Mouse (Mus musculus) cerebellum, adult 8-10 months (tissue): Measurements from ENCODE around the gene 5830473C10Rik.
"Not testable (repeated sequence)": the region's sequence is repeated elsewhere in the genome, so short reads cannot be mapped to it uniquely, and the experiment has no call there.

Experiments
- DNase-seq: peaks from one replicate; pipeline ENCODE4 v3.0.0; 2022

The 5830473C10Rik gene

DNA sequence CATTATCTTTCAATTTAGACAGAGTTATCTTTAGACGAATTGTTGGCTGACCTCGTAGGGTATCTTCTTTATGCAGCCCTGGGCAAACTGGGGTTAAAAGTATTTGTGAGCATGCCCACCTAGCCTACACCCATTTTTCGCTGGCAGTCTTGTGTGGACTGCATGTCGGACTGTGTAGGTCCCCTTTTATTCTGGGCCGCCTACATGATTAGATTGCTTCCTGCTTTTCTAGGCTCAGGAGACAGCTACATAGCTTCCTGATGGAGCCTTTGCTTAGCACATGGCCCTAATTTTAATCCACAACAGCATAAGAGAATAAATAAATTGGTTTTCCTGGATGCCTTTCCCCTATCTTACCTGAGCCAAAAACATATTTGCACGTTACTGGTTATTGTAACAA, 35.2 kb downstream of the 5830473C10Rik start:
- DNase-seq, result no peak

DNA sequence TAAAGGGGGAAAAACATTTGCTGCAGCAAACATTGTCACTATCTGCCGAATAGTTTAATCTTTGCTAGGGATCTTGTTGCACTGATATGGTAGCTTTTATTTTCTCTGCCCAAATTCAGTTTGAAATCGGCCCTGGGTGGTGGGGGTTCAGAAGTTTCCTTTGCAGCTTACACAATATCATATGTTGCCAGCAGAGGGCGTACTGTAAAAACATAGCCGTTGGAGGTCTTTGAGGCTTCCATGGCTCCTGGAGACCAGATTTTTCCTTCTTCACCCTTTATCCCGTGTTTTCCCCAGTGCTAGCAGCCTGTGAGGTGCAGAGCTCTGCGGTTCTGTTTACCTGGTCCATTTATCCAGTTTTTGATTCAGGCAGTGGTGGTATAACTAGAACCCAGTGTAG, 40.6 kb downstream of the 5830473C10Rik start:
- peak; percentile 20 for DNase-seq

DNA sequence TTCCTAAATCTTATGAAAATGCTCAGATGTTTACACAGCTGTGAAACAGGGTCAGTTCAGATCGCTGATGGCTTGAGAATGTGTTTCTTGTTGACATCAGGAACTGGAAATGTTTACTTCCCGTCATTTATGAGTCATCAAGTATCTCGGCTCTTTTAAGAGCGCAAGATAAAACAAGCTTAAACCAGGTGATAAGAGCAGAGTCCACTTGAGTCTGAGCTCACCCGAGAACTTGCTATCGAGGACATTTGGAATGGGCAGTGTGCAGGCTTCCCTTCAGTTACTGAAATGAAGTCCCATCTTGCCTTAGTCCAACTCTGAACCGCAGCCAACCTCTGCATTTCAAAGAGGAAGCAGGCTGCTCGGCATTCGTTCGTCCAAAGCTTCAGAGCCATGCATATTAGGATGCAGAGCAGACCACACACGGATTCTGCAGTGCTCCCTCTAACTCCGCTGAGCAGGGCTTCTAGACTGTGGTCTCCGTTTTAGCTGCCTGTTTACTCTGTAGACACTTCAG, 42.6 kb downstream of the 5830473C10Rik start:
- no peak for DNase-seq

GRCm38 (mm10) chr5:90608906-90609305, 48.0 kb downstream of the 5830473C10Rik start:
- no peak for DNase-seq

- no peak for DNase-seq
Observed at GRCm38 (mm10) chr5:90611388-90611787, 50.5 kb downstream of the 5830473C10Rik start.

GRCm38 (mm10) chr5:90611996-90612611, 51.2 kb downstream of the 5830473C10Rik start:
- DNase-seq, result no peak

GRCm38 (mm10) chr5:90612751-90613150, 51.8 kb downstream of the 5830473C10Rik start:
- DNase-seq, result not testable (repeated sequence)

GRCm38 (mm10) chr5:90617859-90618258, 57.0 kb downstream of the 5830473C10Rik start:
- no peak for DNase-seq

GRCm38 (mm10) chr5:90621316-90621715, 60.4 kb downstream of the 5830473C10Rik start:
- no peak for DNase-seq

GRCm38 (mm10) chr5:90621726-90622125, 60.8 kb downstream of the 5830473C10Rik start:
- no peak for DNase-seq

DNA sequence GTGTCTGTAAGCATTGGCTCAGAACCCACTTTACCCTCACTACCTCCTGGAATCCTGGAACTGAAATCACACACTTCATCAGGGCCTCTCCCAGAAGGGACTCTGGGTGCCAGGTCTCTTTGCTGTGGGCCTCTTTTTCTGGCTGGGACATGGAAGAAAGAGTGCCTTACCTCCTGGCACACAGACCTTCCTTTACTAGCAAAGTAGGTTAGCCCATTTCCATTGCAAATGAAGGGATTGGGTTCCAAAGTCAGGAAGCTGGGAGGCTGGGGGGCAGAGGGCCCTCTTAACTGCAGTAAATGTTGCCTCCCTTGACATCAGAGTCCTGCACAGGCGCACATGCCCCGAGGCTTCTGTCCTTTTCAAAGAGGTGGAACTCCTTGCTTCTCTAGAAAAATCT, 62.3 kb downstream of the 5830473C10Rik start:
- no peak for DNase-seq

DNA sequence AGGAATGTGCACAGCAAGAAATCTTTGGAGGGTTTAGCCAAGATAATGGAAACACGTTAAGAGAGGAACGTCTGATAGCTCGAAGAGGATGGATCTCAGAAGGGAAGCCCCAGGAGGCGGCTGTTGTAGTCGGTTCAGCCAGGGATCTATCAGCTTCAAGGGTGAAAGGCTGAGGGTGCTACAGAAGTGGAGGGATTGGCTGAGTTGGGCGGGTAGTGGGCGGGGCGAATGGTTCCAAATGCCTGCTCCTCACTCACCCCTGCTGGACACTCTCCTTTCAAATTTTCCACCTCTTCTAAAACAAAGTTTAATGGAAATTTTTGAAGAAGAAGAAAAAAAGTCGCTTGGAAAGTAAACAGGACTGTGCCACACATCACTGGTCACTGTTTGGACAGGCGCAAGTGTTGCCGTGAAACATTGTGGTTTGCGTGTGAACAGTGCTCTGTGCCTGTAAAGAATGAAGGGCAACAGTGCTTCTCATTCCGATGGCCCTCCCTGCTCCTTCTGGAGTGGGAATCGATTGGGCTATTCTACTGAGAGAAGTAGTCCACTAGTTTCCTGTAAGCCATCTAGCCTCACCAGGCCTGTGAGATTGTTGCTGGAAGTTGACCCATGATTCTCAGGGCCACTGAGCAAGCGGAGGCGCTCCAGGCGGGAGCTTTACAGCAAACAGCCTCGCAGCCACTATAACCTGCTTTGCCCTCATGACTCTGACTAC, 64.0 kb downstream of the 5830473C10Rik start:
- no peak for DNase-seq

DNA sequence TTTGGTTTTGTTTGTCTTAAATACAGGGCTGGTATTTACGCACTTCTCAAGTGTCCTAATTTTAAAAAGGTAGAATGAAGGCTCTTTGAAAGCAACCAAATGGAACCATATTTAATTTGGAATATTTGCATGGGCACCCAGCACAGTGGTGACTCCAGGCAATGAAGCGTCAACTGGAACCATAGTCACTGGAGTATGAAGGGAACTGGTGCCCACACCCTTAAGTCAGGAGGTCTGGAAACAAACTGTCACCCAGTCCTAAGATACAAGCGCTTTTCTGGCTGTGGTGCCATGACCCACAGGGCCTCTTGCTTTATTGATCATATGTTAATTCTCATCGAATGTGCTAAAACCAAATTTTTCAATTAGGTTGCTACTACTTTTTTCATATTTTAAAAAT, 66.5 kb downstream of the 5830473C10Rik start:
- no peak for DNase-seq

DNA sequence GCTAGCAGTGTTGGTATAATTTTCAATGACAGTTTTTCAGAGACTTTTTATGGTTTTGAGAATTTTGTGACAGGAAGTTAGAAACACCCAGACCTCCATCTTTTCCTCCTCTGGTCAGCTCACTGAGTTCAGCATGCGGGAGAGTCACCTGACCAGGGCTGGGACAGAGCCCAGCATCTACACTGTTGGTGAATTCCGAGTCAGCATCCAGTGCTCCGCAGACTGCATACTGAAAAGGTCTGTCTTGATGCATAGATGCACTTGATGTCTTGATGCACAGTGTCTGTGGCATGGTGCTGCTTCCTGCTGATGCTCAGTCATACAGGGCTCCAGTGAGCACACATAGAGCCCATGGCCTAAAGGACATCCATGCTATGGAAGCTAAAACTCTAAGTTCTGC, 67.1 kb downstream of the 5830473C10Rik start:
- no peak for DNase-seq

- DNase-seq, result no peak
Observed at GRCm38 (mm10) chr5:90628530-90628929, 67.6 kb downstream of the 5830473C10Rik start.

DNA sequence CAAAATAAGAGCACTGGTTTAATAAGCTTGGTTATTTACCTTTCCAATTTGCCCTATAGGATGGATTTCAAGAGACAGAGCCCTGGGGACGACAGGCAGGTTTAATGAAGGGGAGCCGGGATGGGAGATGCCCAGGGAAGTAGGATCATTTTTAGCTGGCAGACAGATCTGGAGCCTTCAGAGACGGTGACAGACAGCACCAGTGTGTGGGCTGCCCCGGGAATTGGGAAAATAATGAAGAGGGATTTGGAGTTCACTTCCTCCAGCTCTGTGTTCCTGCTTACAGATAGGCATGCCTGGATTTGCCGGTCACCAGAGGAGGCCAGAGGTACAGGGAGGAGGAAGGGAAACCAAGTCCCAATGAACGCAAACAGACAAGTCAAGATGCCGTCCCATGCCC, 74.0 kb downstream of the 5830473C10Rik start:
- no peak for DNase-seq

DNA sequence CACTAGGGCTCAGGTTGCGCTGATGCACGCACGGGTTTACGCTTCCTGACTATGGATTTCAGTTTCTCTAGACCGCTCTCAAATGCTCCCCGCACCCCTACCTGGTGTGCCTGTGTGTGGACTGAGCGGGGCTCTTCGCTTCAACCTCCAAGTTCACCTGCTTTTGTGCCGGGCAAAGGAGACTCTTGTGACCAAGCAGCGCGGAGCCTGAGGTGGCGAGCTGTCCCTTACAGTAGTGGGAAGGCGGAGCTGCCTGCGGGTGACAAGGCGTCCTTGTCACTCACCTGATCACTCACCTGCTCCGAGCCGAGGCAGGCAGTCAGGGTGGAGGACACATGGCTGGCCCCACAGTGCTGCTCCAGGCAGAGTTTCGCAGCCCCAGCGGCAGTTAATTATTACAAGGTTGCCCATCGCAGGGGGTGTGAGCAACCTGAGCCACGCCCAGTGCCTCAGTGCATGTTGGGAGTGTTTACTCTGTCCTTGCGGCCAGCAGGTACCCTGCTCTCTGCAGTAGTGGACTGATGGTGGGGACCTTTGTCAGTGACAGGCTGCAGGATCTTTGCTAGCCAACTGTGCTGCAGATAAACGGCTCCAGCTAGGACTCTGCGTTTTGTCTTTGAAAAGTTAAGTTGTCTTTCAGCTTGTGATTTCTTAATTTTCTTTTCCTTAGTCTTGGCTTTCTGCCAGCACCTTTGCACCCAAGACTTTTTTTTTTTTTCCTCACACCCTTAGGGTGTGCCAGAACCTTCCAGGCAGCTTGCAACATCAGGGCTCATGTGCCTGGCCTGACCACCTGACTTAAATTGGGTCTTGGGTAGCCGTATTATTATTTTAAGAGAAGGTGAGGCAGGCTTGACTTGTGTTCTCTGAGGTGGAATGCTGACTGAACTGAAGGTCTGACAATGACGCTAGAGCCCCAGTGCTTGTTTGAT, 79.6 kb downstream of the 5830473C10Rik start, which contains the start of gene Rassf6:
Rassf6 (minus strand) TSS at position 372 of the 932 bp plus-strand sequence.
- peak; percentile 8 for DNase-seq

GRCm38 (mm10) chr5:90641218-90641610, 80.3 kb downstream of the 5830473C10Rik start:
- DNase-seq, result no peak

- no peak for DNase-seq
Observed at GRCm38 (mm10) chr5:90645579-90645978, 84.7 kb downstream of the 5830473C10Rik start.

DNA sequence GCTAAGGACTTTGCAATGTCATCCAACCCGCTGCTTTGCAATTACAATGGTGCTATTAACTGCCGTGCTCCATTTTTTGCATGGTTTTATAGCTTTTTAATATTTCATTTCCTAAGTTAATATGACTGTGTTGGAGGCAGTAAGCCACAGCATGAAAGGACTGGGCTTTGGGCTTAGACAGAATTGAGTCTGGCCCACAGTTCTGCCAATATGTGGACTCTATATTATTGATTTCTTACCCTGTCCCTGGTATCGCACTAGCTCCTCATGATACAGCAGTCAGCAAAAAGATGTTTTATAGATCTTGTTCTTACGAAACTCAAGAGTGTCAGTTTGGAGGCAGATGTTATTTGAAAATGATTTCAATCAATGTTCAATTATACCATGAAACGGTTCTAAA, 85.5 kb downstream of the 5830473C10Rik start:
- DNase-seq, result no peak
